Mouse (Mus musculus): ENCODE measurements around the gene Scgb2b26.

The Scgb2b26 gene

DNA sequence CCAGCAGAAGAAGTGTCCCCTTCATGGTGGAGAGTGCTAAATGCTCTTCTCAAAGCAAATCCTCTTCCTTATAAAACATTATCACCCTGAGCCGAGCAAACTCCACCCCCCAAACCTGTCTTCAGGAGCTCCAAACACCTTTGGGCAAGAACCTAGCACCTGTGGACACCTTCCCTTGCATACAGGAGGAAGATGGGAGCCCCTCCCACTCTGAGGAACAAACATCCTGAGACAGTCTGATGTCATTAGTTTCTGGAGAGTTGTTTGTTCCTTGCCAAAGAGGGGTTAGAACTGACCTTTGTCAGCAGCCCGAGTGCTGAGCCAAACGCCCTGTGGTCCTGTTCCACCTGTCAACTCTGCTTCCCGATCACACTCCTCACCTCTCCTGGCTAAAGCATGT is at the start of gene Scgb2b26:
Gene Scgb2b26, minus strand, starts transcription at position 101 of the 400 bp plus-strand sequence.
- no peak for DNase-seq (ENCODE audit: low read depth)

- DNase-seq (ENCODE audit: low read depth), result peak; percentile 71
Measured at GRCm38 (mm10) chr7:33982281-33982680, 37.4 kb upstream of the Scgb2b26 start.

- DNase-seq (ENCODE audit: low read depth), result no peak
Measured at GRCm38 (mm10) chr7:33902982-33903381, 41.9 kb downstream of the Scgb2b26 start.

- no peak for DNase-seq (ENCODE audit: low read depth)
Measured at GRCm38 (mm10) chr7:33900803-33901202, 44.0 kb downstream of the Scgb2b26 start.

GRCm38 (mm10) chr7:33900007-33900406 is 44.8 kb downstream of the Scgb2b26 start:
- no peak for DNase-seq (ENCODE audit: low read depth)
